Mouse (Mus musculus): ENCODE data around the gene Mthfsl. TPM values are rescaled to one million over a fixed set of nuclear protein-coding genes. Genes with fewer than 3 reads are reported as not detected.
"Not testable (repeated sequence)": the region's sequence is repeated elsewhere in the genome, so short reads cannot be mapped to it uniquely, and the experiment has no call there.

Gene Mthfsl
- polyA plus RNA-seq, 1 experiment from 2014 or later: 32.8 TPM

GRCm38 (mm10) chr9:88650742-88651141 is 69.4 kb downstream of the Mthfsl start:
- H3K36me3 ChIP-seq (ENCODE audit: poor library complexity, severe bottlenecking); H3K27ac ChIP-seq; H3K4me2 ChIP-seq; H3K27me3 ChIP-seq; H3K9me3 ChIP-seq (replicated peaks); ATAC-seq; H3K4me3 ChIP-seq; H3K4me1 ChIP-seq; H3K9ac ChIP-seq: not testable (repeated sequence)
- 98% methylated on average over 12 of the region's 15 CpGs for WGBS

Other genes with a start within 250 kb of the Mthfsl start
- gene Syncrip, start 237.7 kb downstream of the Mthfsl start, polyA plus RNA-seq (2015; fragmentation: Nextera tagmentation; extraction: Ambion mirVana): 128 and 131 TPM in 2 replicates
- gene Zfp949, start 172.3 kb downstream of the Mthfsl start, polyA plus RNA-seq (2015; fragmentation: Nextera tagmentation; extraction: Ambion mirVana): 12.4 and 13.6 TPM in 2 replicates
- 0.22 and 0.34 TPM in 2 replicates for gene Trim43a, start 139.4 kb downstream of the Mthfsl start, polyA plus RNA-seq (2015; fragmentation: Nextera tagmentation; extraction: Ambion mirVana)
- not detected in 2 replicates for gene Bcl2a1d, start 11.6 kb upstream of the Mthfsl start, polyA plus RNA-seq (2015; fragmentation: Nextera tagmentation; extraction: Ambion mirVana)
- 0.17 and 0.20 TPM in 2 replicates for gene Trim43c, start 118.9 kb upstream of the Mthfsl start, polyA plus RNA-seq (2015; fragmentation: Nextera tagmentation; extraction: Ambion mirVana)
- not detected in 2 replicates for gene Bcl2a1a, start 236.6 kb upstream of the Mthfsl start, polyA plus RNA-seq (2015; fragmentation: Nextera tagmentation; extraction: Ambion mirVana)